Mouse (Mus musculus) midbrain, embryonic 14.5 days (tissue): ENCODE measurements around the gene Bahd1. TPM values are rescaled to one million over a fixed set of nuclear protein-coding genes. Genes with fewer than 3 reads are reported as not detected.

Source experiments
- ATAC-seq: fragments of 200-750 bp; cut with Nextera tagmentation; 2 replicates; pipeline ENCODE4 v1.8.0; 2017; ENCODE audit warnings: moderate number of reproducible peaks, moderate library complexity; ENCODE audit not compliant: low FRiP score, low TSS enrichment
- DNase-seq: peaks from one replicate; pipeline ENCODE4 v3.0.0-alpha.2; 2015
- H3K27ac ChIP-seq: fragments of 300-500 bp; sonication (generic); replicated peaks from 2 replicates; pipeline ENCODE4 v1.5.1; 2014; ENCODE audit warnings: mild to moderate bottlenecking, low read depth, low read length, moderate library complexity
- H3K27me3 ChIP-seq: fragments of 300-500 bp; sonication (generic); 2 replicates; pipeline ENCODE4 v1.6.1; 2014; ENCODE audit warnings: low read length, control low read depth, mixed read lengths; ENCODE audit not compliant: control insufficient read depth, insufficient read depth
- H3K36me3 ChIP-seq: fragments of 300-500 bp; sonication (generic); 2 replicates; pipeline ENCODE4 v1.6.1; 2014; ENCODE audit warnings: low read length, control low read depth; ENCODE audit not compliant: control insufficient read depth, insufficient read depth
- H3K4me1 ChIP-seq: fragments of 300-500 bp; sonication (generic); 2 replicates; pipeline ENCODE4 v1.6.1; 2014; ENCODE audit warnings: mild to moderate bottlenecking, antibody characterized with exemption, low read length, control low read depth; ENCODE audit not compliant: control insufficient read depth, insufficient read depth
- H3K4me2 ChIP-seq: fragments of 300-500 bp; sonication (generic); 2 replicates; pipeline ENCODE4 v1.6.1; 2014; ENCODE audit warnings: mild to moderate bottlenecking, low read length, moderate library complexity
- H3K4me3 ChIP-seq: fragments of 300-500 bp; sonication (generic); replicated peaks from 2 replicates; pipeline ENCODE4 v1.5.1; 2014; ENCODE audit warnings: low read depth, low read length
- H3K9ac ChIP-seq: fragments of 300-500 bp; sonication (generic); replicated peaks from 2 replicates; pipeline ENCODE4 v1.6.1; 2014; ENCODE audit warnings: mild to moderate bottlenecking, low read length, moderate library complexity
- H3K9me3 ChIP-seq: fragments of 300-500 bp; sonication (generic); 2 replicates; pipeline ENCODE4 v1.6.1; 2016; ENCODE audit warnings: low read length, control low read depth, mixed read lengths; ENCODE audit not compliant: control insufficient read depth
- WGBS: fragments of 180-500 bp; shearing (Covaris S2); extraction: QIAGEN DNeasy Blood & Tissue Kit; methylation state at CpG from one replicate; pipeline ENCODE4 v1.1.7; 2014; 5-methylcytosine and 5-hydroxymethylcytosine counted together
- polyA plus RNA-seq: library from polyadenylated mRNA; unstranded; fragments of >200 nt; fragmentation: Nextera tagmentation; extraction: Ambion mirVana; gene quantifications from 2 replicates; pipeline ENCODE4 v1.2.1, GENCODE M21; 2014

The Bahd1 gene
- polyA plus RNA-seq, 1 experiment from 2014 or later, result 2.0 TPM

GRCm38 (mm10) chr2:118875316-118875715 lies 24.9 kb upstream of the Bahd1 start:
- H3K27ac ChIP-seq, result no peak overlapping the region
- H3K4me3 ChIP-seq, result no peak overlapping the region
- H3K4me2 ChIP-seq, result no peak overlapping the region
- DNase-seq (no peak), ATAC-seq (no peak)
- WGBS, result 93% methylated on average over 8 of the region's 8 CpGs
- H3K9me3 ChIP-seq, result no peaks in the 10 kb centered on the region
- no peak overlapping the region for H3K9ac ChIP-seq
- no peaks in the 10 kb centered on the region for H3K27me3 ChIP-seq
- H3K36me3 ChIP-seq, result peaks cover 36% of the 10 kb centered on the region
- H3K4me1 ChIP-seq, result no peaks in the 10 kb centered on the region

GRCm38 (mm10) chr2:118876453-118876852 lies 23.7 kb upstream of the Bahd1 start:
- WGBS, result 95% methylated on average over 9 of the region's 9 CpGs
- Histone ChIP-seq H3K27ac (no peak overlapping the region), H3K9ac (no peak overlapping the region), H3K9me3 (no peaks in the 10 kb centered on the region), H3K36me3 (peaks cover 29% of the 10 kb centered on the region), H3K4me3 (no peak overlapping the region), H3K27me3 (no peaks in the 10 kb centered on the region), H3K4me2 (no peak overlapping the region), H3K4me1 (no peaks in the 10 kb centered on the region)
- no peak for DNase-seq
- ATAC-seq, result no peak

- Histone ChIP-seq H3K4me1 (peaks cover 4% of the 10 kb centered on the region; the same call in 1 of the 2 replicates), H3K9me3 (no peaks in the 10 kb centered on the region), H3K4me3 (no peak overlapping the region), H3K9ac (no peak overlapping the region), H3K36me3 (peaks cover 7% of the 10 kb centered on the region; the same call in 1 of the 2 replicates), H3K4me2 (no peak overlapping the region), H3K27me3 (peaks cover 10% of the 10 kb centered on the region; the same call in 1 of the 2 replicates), H3K27ac (no peak overlapping the region)
- ATAC-seq (no peak), DNase-seq (no peak)
- 80% methylated on average over 4 of the region's 4 CpGs for WGBS
These were observed 19.2 kb upstream of the Bahd1 start for GRCm38 (mm10) chr2:118881019-118881418.

- no peak for ATAC-seq
- no peak overlapping the region for H3K4me3 ChIP-seq
- H3K27ac ChIP-seq, result no peak overlapping the region
- no peaks in the 10 kb centered on the region for H3K9me3 ChIP-seq
- no peak overlapping the region for H3K9ac ChIP-seq
- peaks cover 10% of the 10 kb centered on the region; the same call in 1 of the 2 replicates for H3K27me3 ChIP-seq
- H3K4me2 ChIP-seq, result no peak overlapping the region
- 86% methylated on average over 5 of the region's 5 CpGs for WGBS
- DNase-seq, result no peak
- no peaks in the 10 kb centered on the region for H3K36me3 ChIP-seq
- H3K4me1 ChIP-seq, result peaks cover 4% of the 10 kb centered on the region; the same call in 1 of the 2 replicates
These were observed 18.2 kb upstream of the Bahd1 start for GRCm38 (mm10) chr2:118881956-118882355.

GRCm38 (mm10) chr2:118882840-118883679 lies 17.1 kb upstream of the Bahd1 start:
- 2% methylated on average over 32 of the region's 32 CpGs for WGBS
- peak; percentile 64 for ATAC-seq
- H3K27me3 ChIP-seq, result peaks cover 10% of the 10 kb centered on the region; the same call in 1 of the 2 replicates

GRCm38 (mm10) chr2:118887440-118887839 lies 12.7 kb upstream of the Bahd1 start:
- H3K9ac ChIP-seq, result no peak overlapping the region
- H3K36me3 ChIP-seq, result no peaks in the 10 kb centered on the region
- H3K9me3 ChIP-seq, result no peaks in the 10 kb centered on the region
- H3K4me2 ChIP-seq, result peak overlapping the region; percentile 32
- H3K27ac ChIP-seq, result no peak overlapping the region
- no peak overlapping the region for H3K4me3 ChIP-seq
- no peak for ATAC-seq
- H3K27me3 ChIP-seq, result peaks cover 10% of the 10 kb centered on the region; the same call in 1 of the 2 replicates
- peaks cover 4% of the 10 kb centered on the region; the same call in 1 of the 2 replicates for H3K4me1 ChIP-seq
- DNase-seq, result no peak
- WGBS, result 65% methylated on average over 13 of the region's 13 CpGs

More at GRCm38 (mm10) chr2:118882840-118883679, 17.1 kb upstream of the Bahd1 start:
- peak overlapping the region; percentile 44; the same call in 1 of the 2 replicates for H3K9ac ChIP-seq
- H3K4me1 ChIP-seq, result peaks cover 4% of the 10 kb centered on the region; the same call in 1 of the 2 replicates
- H3K9me3 ChIP-seq, result no peaks in the 10 kb centered on the region
- peak; percentile 92 for DNase-seq
- H3K27ac ChIP-seq, result no peak overlapping the region
- peak overlapping the region; percentile 37 for H3K4me3 ChIP-seq
- H3K36me3 ChIP-seq, result no peaks in the 10 kb centered on the region
- H3K4me2 ChIP-seq, result peak overlapping the region; percentile 81

DNA sequence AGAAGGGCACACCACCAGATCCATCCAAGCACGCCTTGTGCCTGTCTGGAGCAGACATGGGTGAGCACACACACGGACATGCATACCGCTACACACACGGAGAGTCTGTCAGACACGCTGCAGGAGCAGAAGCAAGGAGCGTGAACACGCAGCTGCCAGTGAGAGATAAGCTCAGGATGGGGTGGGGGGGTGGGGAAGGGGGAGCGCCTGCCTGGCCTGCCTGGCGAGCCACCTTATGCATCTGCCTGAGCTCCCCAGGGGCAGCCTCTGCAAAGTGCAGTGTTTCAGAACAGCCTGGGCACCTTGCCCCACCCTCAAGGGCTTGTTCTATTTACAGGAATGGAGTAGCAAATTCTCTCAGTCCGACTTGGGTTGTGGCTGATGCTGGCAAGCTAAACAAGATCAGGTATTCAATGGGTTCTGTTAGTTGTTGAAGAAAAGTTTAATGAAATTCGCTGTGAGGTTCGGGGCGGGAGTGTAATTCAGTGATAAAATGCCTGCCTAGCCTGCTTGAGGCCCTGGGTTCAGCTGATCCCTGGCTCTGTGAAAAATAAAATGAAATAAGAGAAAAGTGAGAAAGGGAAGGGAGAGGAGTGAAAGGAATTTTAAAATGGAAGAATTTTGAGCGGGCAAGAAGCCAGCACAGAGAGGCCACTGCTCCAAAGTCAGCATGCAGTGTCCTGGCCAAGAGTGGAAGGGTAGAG lies 12.2 kb upstream of the Bahd1 start:
- H3K9me3 ChIP-seq, result no peaks in the 10 kb centered on the region
- H3K27me3 ChIP-seq, result peaks cover 10% of the 10 kb centered on the region; the same call in 1 of the 2 replicates
- H3K36me3 ChIP-seq, result no peaks in the 10 kb centered on the region
- WGBS, result 23% methylated on average over 14 of the region's 14 CpGs
- H3K27ac ChIP-seq, result no peak overlapping the region
- H3K4me2 ChIP-seq, result peak overlapping the region; percentile 32
- DNase-seq (peak; percentile 52), ATAC-seq (peak; percentile 34; the same call in 1 of the 2 replicates)
- H3K4me3 ChIP-seq, result no peak overlapping the region
- H3K4me1 ChIP-seq, result peaks cover 2% of the 10 kb centered on the region; the same call in 1 of the 2 replicates
- no peak overlapping the region for H3K9ac ChIP-seq

DNA sequence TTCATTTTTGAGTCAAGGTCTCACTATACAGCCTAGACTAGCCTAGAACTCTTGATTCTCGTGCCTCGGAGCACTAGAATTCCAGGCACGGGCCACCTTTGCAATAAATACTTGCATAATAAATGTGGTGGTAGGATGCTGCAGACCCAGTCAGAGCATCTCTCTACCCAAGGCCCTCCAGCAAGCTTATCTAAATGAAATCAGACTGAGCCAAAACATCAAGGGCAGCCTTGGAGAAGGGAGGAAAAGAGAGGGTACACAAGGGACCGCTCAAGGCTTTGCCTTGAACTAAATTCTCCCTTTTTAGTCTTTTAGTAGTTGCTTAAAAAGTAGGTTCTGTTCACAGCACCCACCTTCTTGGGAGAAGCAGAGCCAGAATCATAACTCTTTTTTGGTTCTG lies 9.0 kb upstream of the Bahd1 start:
- no peaks in the 10 kb centered on the region for H3K9me3 ChIP-seq
- 93% methylated on average over 4 of the region's 4 CpGs for WGBS
- no peak for ATAC-seq
- no peaks in the 10 kb centered on the region for H3K4me1 ChIP-seq
- no peak overlapping the region for H3K9ac ChIP-seq
- H3K27ac ChIP-seq, result no peak overlapping the region
- no peak overlapping the region for H3K4me3 ChIP-seq
- H3K27me3 ChIP-seq, result peaks cover 20% of the 10 kb centered on the region
- no peaks in the 10 kb centered on the region for H3K36me3 ChIP-seq
- DNase-seq, result no peak
- H3K4me2 ChIP-seq, result no peak overlapping the region
